Mouse (Mus musculus) left cerebral cortex, postnatal 14 days (tissue): Measurements from ENCODE around the gene Arf1. TPM values are rescaled to one million over a fixed set of nuclear protein-coding genes. Genes with fewer than 3 reads are reported as not detected.

Experiments
- DNase-seq, 2 experiments: peaks; one replicate each; pipeline ENCODE4 v3.0.0; 2021 to 2022; ENCODE audit warnings: low spot score in 2 of 2, mixed read lengths in 1 of 2
- intact Hi-C: fragments of 180-260 bp; cut with DNase I; formaldehyde crosslinking; loops from one replicate; pipeline ENCODE4 v1.15.1; 2025
- long read RNA-seq, 2 experiments: library from polyadenylated mRNA; stranded (forward); transcript quantifications; one replicate each; pipeline ENCODE4 v2.0.0; 2021
- total RNA-seq, 2 experiments: library from RNA; stranded (reverse); gene quantifications; 2 replicates each; pipeline ENCODE4 v1.2.3; 2021

Gene Arf1
- 100 to 1,000 TPM; 417 to 455 TPM for total RNA-seq
- long read RNA-seq, experiment 1, transcript Arf1-202 (5 exons, 1,991 nt): minor isoform, 29 of 498 reads
- long read RNA-seq, experiment 1, transcript Arf1-201 (5 exons, 1,800 nt): major isoform, 411 of 498 reads
- long read RNA-seq, experiment 1, partial matches to known transcripts: 51 of 498 reads
- long read RNA-seq, experiment 1, other reads (novel, unspliced or antisense): 7 of 498 reads
- long read RNA-seq, experiment 2, transcript Arf1-201 (5 exons, 1,800 nt): major isoform, 349 of 413 reads
- long read RNA-seq, experiment 2, transcript Arf1-202 (5 exons, 1,991 nt): minor isoform, 15 of 413 reads
- long read RNA-seq, experiment 2, partial matches to known transcripts: 29 of 413 reads
- long read RNA-seq, experiment 2, other reads (novel, unspliced or antisense): 20 of 413 reads

GRCm38 (mm10) chr11:59228122-59228953 is at the start of gene Arf1:
TSS of gene Arf1 (minus strand) at chr11:59228270.
- intact Hi-C loops: no loop called here
- DNase-seq: peak; percentile 96 to 97

- intact Hi-C loops: no loop called here
Measured at GRCm38 (mm10) chr11:59276877-59277276, 48.8 kb upstream of the Arf1 start.

GRCm38 (mm10) chr11:59274184-59274583 is 46.1 kb upstream of the Arf1 start:
- no peak for DNase-seq
- intact Hi-C loops: no loop called here

More at GRCm38 (mm10) chr11:59276877-59277276, 48.8 kb upstream of the Arf1 start:
- no peak for DNase-seq

GRCm38 (mm10) chr11:59266727-59267126 is 38.7 kb upstream of the Arf1 start:
- intact Hi-C loops: no loop called here

GRCm38 (mm10) chr11:59265154-59265813 is 37.2 kb upstream of the Arf1 start:
- DNase-seq: no peak
- intact Hi-C loops: no loop called here

More at GRCm38 (mm10) chr11:59266727-59267126, 38.7 kb upstream of the Arf1 start:
- no peak for DNase-seq

- no peak for DNase-seq
- intact Hi-C loops: no loop called here
Measured at GRCm38 (mm10) chr11:59264593-59264992, 36.5 kb upstream of the Arf1 start.

GRCm38 (mm10) chr11:59263870-59264563 is 35.9 kb upstream of the Arf1 start:
- peak; percentile 35 to 58 for DNase-seq
- intact Hi-C loops: no loop called here

- intact Hi-C loops: no loop called here
- DNase-seq: no peak
Measured at GRCm38 (mm10) chr11:59262308-59262707, 34.2 kb upstream of the Arf1 start.

GRCm38 (mm10) chr11:59260706-59261493 is 32.8 kb upstream of the Arf1 start:
- intact Hi-C loops: no loop called here
- no peak for DNase-seq

- DNase-seq: no peak
Measured at GRCm38 (mm10) chr11:59259647-59260046, 31.6 kb upstream of the Arf1 start.

GRCm38 (mm10) chr11:59248101-59248500 is 20.0 kb upstream of the Arf1 start:
- DNase-seq: no peak
- intact Hi-C loops: no loop called here

More at GRCm38 (mm10) chr11:59259647-59260046, 31.6 kb upstream of the Arf1 start:
- intact Hi-C loops: no loop called here

GRCm38 (mm10) chr11:59243856-59244255 is 15.8 kb upstream of the Arf1 start:
- intact Hi-C loops: no loop called here
- no peak for DNase-seq

- DNase-seq: no peak
- intact Hi-C loops: no loop called here
Measured at GRCm38 (mm10) chr11:59241841-59242240, 13.8 kb upstream of the Arf1 start.

- DNase-seq: no peak
- intact Hi-C loops: loop anchor here (2.0 kb wide), 1 partner anchor 53 kb away; no protein-coding TSS in a partner anchor
Measured at GRCm38 (mm10) chr11:59239796-59240195, 11.7 kb upstream of the Arf1 start.

GRCm38 (mm10) chr11:59239428-59239785 is 11.3 kb upstream of the Arf1 start:
- no peak for DNase-seq
- intact Hi-C loops: loop anchor here (2.0 kb wide), 1 partner anchor 53 kb away; no protein-coding TSS in a partner anchor

- DNase-seq: peak; percentile 61 to 66
- intact Hi-C loops: loop anchor here (2.0 kb wide), 1 partner anchor 54 kb away; no protein-coding TSS in a partner anchor
Measured at GRCm38 (mm10) chr11:59238525-59239427, 10.7 kb upstream of the Arf1 start.

- intact Hi-C loops: loop anchor here (5.0 kb wide), 1 partner anchor 250 kb away; no protein-coding TSS in a partner anchor
- no peak for DNase-seq
Measured at GRCm38 (mm10) chr11:59232797-59233196, 4.7 kb upstream of the Arf1 start.
